Mouse (Mus musculus): ENCODE measurements around the gene Cldn10. TPM values are rescaled to one million over a fixed set of nuclear protein-coding genes. Genes with fewer than 3 reads are reported as not detected.

Cldn10 gene
- total and polyA plus RNA-seq, 3 experiments, result 0.16 TPM; not detected in 2

- TF ChIP-seq GATA2 (IDR thresholded peaks at IDR 0.05; ENCODE audit: borderline replicate concordance, low read depth, low read length) (no peak), TAL1 (conservative IDR thresholded peaks at IDR 0.05; ENCODE audit: low read depth, low read length) (no peak), CTCF (IDR thresholded peaks at IDR 0.05; ENCODE audit: low read depth, low read length) (no peak), POLR2AphosphoS5 (IDR thresholded peaks at IDR 0.05; ENCODE audit: insufficient replicate concordance, low read depth, low read length) (no peak), GATA1 (IDR thresholded peaks at IDR 0.05; ENCODE audit: borderline replicate concordance, low read length) (no peak)
- ATAC-seq (ENCODE audit: extremely low read depth, insufficient number of reproducible peaks, low FRiP score, poor library complexity, severe bottlenecking) (peak; percentile 61), DNase-seq (ENCODE audit: low spot score) (no peak)
- H3K4me1 ChIP-seq (ENCODE audit: insufficient read depth, low read depth, low read length), result peaks cover 61% of the 10 kb centered on the region
- H3K27me3 ChIP-seq (ENCODE audit: insufficient read depth, low read length), result no peaks in the 10 kb centered on the region
- H3K4me3 ChIP-seq (ENCODE audit: low read depth, low read length), result peak overlapping the region; percentile 3; the same call in 1 of the 2 replicates
- peaks cover 21% of the 10 kb centered on the region for H3K36me3 ChIP-seq (replicated peaks)
- peaks cover 8% of the 10 kb centered on the region for H3K9me3 ChIP-seq (replicated peaks)
Measured at GRCm38 (mm10) chr14:118790217-118790616, 2.5 kb downstream of the Cldn10 start.

GRCm38 (mm10) chr14:118792957-118793356, 5.2 kb downstream of the Cldn10 start:
- TF ChIP-seq TAL1 (conservative IDR thresholded peaks at IDR 0.05; ENCODE audit: low read depth, low read length) (no peak), GATA1 (IDR thresholded peaks at IDR 0.05; ENCODE audit: borderline replicate concordance, low read length) (no peak), GATA2 (IDR thresholded peaks at IDR 0.05; ENCODE audit: borderline replicate concordance, low read depth, low read length) (no peak), CTCF (IDR thresholded peaks at IDR 0.05; ENCODE audit: low read depth, low read length) (no peak), POLR2AphosphoS5 (IDR thresholded peaks at IDR 0.05; ENCODE audit: insufficient replicate concordance, low read depth, low read length) (no peak)
- peaks cover 8% of the 10 kb centered on the region for H3K9me3 ChIP-seq (replicated peaks)
- H3K4me3 ChIP-seq (ENCODE audit: low read depth, low read length), result no peak overlapping the region
- DNase-seq (ENCODE audit: low spot score) (no peak), ATAC-seq (ENCODE audit: extremely low read depth, insufficient number of reproducible peaks, low FRiP score, poor library complexity, severe bottlenecking) (no peak)
- H3K27me3 ChIP-seq (ENCODE audit: insufficient read depth, low read length), result no peaks in the 10 kb centered on the region
- H3K36me3 ChIP-seq (replicated peaks), result peaks cover 19% of the 10 kb centered on the region
- peaks cover 82% of the 10 kb centered on the region for H3K4me1 ChIP-seq (ENCODE audit: insufficient read depth, low read depth, low read length)

- Histone ChIP-seq H3K36me3 (replicated peaks) (peaks cover 16% of the 10 kb centered on the region), H3K4me1 (ENCODE audit: insufficient read depth, low read depth, low read length) (peaks cover 84% of the 10 kb centered on the region), H3K27me3 (ENCODE audit: insufficient read depth, low read length) (no peaks in the 10 kb centered on the region), H3K4me3 (ENCODE audit: low read depth, low read length) (no peak overlapping the region), H3K9me3 (replicated peaks) (peaks cover 8% of the 10 kb centered on the region)
- no peak for TF ChIP-seq CTCF (IDR thresholded peaks at IDR 0.05; ENCODE audit: low read depth, low read length)
- TF ChIP-seq TAL1 (conservative IDR thresholded peaks at IDR 0.05; ENCODE audit: low read depth, low read length), result no peak
- TF ChIP-seq POLR2AphosphoS5 (IDR thresholded peaks at IDR 0.05; ENCODE audit: insufficient replicate concordance, low read depth, low read length), result no peak
- TF ChIP-seq GATA2 (IDR thresholded peaks at IDR 0.05; ENCODE audit: borderline replicate concordance, low read depth, low read length), result no peak
- TF ChIP-seq GATA1 (IDR thresholded peaks at IDR 0.05; ENCODE audit: borderline replicate concordance, low read length), result no peak
- ATAC-seq (ENCODE audit: extremely low read depth, insufficient number of reproducible peaks, low FRiP score, poor library complexity, severe bottlenecking) (no peak), DNase-seq (ENCODE audit: low spot score) (no peak)
Measured at GRCm38 (mm10) chr14:118793416-118793815, 5.7 kb downstream of the Cldn10 start.

- Histone ChIP-seq H3K4me1 (ENCODE audit: insufficient read depth, low read depth, low read length) (peaks cover 91% of the 10 kb centered on the region), H3K9me3 (replicated peaks) (peaks cover 8% of the 10 kb centered on the region), H3K27me3 (ENCODE audit: insufficient read depth, low read length) (no peaks in the 10 kb centered on the region), H3K4me3 (ENCODE audit: low read depth, low read length) (no peak overlapping the region; the same call in 1 of the 2 replicates), H3K36me3 (replicated peaks) (peaks cover 16% of the 10 kb centered on the region)
- ATAC-seq (ENCODE audit: extremely low read depth, insufficient number of reproducible peaks, low FRiP score, poor library complexity, severe bottlenecking) (no peak), DNase-seq (ENCODE audit: low spot score) (no peak)
- no peak for TF ChIP-seq GATA1 (IDR thresholded peaks at IDR 0.05; ENCODE audit: borderline replicate concordance, low read length)
- TF ChIP-seq POLR2AphosphoS5 (IDR thresholded peaks at IDR 0.05; ENCODE audit: insufficient replicate concordance, low read depth, low read length), result no peak
- TF ChIP-seq TAL1 (conservative IDR thresholded peaks at IDR 0.05; ENCODE audit: low read depth, low read length), result no peak
- no peak for TF ChIP-seq GATA2 (IDR thresholded peaks at IDR 0.05; ENCODE audit: borderline replicate concordance, low read depth, low read length)
- TF ChIP-seq CTCF (IDR thresholded peaks at IDR 0.05; ENCODE audit: low read depth, low read length), result no peak
Measured at GRCm38 (mm10) chr14:118794196-118794595, 6.5 kb downstream of the Cldn10 start.

GRCm38 (mm10) chr14:118794893-118795292, 7.2 kb downstream of the Cldn10 start:
- DNase-seq (ENCODE audit: low spot score) (no peak), ATAC-seq (ENCODE audit: extremely low read depth, insufficient number of reproducible peaks, low FRiP score, poor library complexity, severe bottlenecking) (no peak)
- Histone ChIP-seq H3K4me1 (ENCODE audit: insufficient read depth, low read depth, low read length) (peaks cover 96% of the 10 kb centered on the region), H3K36me3 (replicated peaks) (peaks cover 16% of the 10 kb centered on the region), H3K9me3 (replicated peaks) (peaks cover 8% of the 10 kb centered on the region), H3K4me3 (ENCODE audit: low read depth, low read length) (peak overlapping the region; percentile 21; the same call in 1 of the 2 replicates), H3K27me3 (ENCODE audit: insufficient read depth, low read length) (no peaks in the 10 kb centered on the region)
- TF ChIP-seq TAL1 (conservative IDR thresholded peaks at IDR 0.05; ENCODE audit: low read depth, low read length) (0 out of 2 replicates have a peak, but pooled peaks have one; percentile 28), POLR2AphosphoS5 (IDR thresholded peaks at IDR 0.05; ENCODE audit: insufficient replicate concordance, low read depth, low read length) (no peak), CTCF (IDR thresholded peaks at IDR 0.05; ENCODE audit: low read depth, low read length) (no peak), GATA2 (IDR thresholded peaks at IDR 0.05; ENCODE audit: borderline replicate concordance, low read depth, low read length) (no peak), GATA1 (IDR thresholded peaks at IDR 0.05; ENCODE audit: borderline replicate concordance, low read length) (no peak)

GRCm38 (mm10) chr14:118795915-118796693, 8.4 kb downstream of the Cldn10 start:
- Histone ChIP-seq H3K27me3 (ENCODE audit: insufficient read depth, low read length) (no peaks in the 10 kb centered on the region), H3K36me3 (replicated peaks) (peaks cover 15% of the 10 kb centered on the region), H3K4me3 (ENCODE audit: low read depth, low read length) (peak overlapping the region; percentile 66), H3K9me3 (replicated peaks) (peaks cover 8% of the 10 kb centered on the region), H3K4me1 (ENCODE audit: insufficient read depth, low read depth, low read length) (peaks cover 96% of the 10 kb centered on the region)
- peak; percentile 74 for DNase-seq (ENCODE audit: low spot score)
- TF ChIP-seq TAL1 (conservative IDR thresholded peaks at IDR 0.05; ENCODE audit: low read depth, low read length), result peak; percentile 97
- 0 out of 2 replicates have a peak, but pooled peaks have one; percentile 40 for TF ChIP-seq GATA2 (IDR thresholded peaks at IDR 0.05; ENCODE audit: borderline replicate concordance, low read depth, low read length)
- TF ChIP-seq CTCF (IDR thresholded peaks at IDR 0.05; ENCODE audit: low read depth, low read length), result no peak
- TF ChIP-seq POLR2AphosphoS5 (IDR thresholded peaks at IDR 0.05; ENCODE audit: insufficient replicate concordance, low read depth, low read length), result no peak
- TF ChIP-seq GATA1 (IDR thresholded peaks at IDR 0.05; ENCODE audit: borderline replicate concordance, low read length), result no peak
- peak; percentile 79 for ATAC-seq (ENCODE audit: extremely low read depth, insufficient number of reproducible peaks, low FRiP score, poor library complexity, severe bottlenecking)
